Mouse (Mus musculus) ES-Bruce4 (cell line): ENCODE measurements around the gene Celf2. TPM values are rescaled to one million over a fixed set of nuclear protein-coding genes. Genes with fewer than 3 reads are reported as not detected.

Experiments
- H3K27ac ChIP-seq: 2 replicates; pipeline ENCODE4 v1.5.1; 2012; ENCODE audit warnings: low read length, inconsistent platforms; ENCODE audit not compliant: insufficient read depth
- H3K27me3 ChIP-seq: 2 replicates; pipeline ENCODE4 v1.6.1; 2012; ENCODE audit warnings: mild to moderate bottlenecking, low read length, inconsistent platforms; ENCODE audit not compliant: control insufficient read depth, poor library complexity, insufficient read depth, severe bottlenecking
- H3K36me3 ChIP-seq: 2 replicates; pipeline ENCODE4 v1.6.1; 2012; ENCODE audit warnings: inconsistent platforms, mild to moderate bottlenecking, low read length, moderate library complexity; ENCODE audit not compliant: control insufficient read depth, poor library complexity, insufficient read depth, severe bottlenecking
- H3K4me1 ChIP-seq: one replicate; pipeline ENCODE4 v1.8.1; 2011; ENCODE audit warnings: low read length; ENCODE audit not compliant: control insufficient read depth, insufficient read depth
- H3K4me3 ChIP-seq: 2 replicates; pipeline ENCODE4 v1.5.1; 2011; ENCODE audit warnings: low read depth, mild to moderate bottlenecking, low read length
- H3K9ac ChIP-seq: 2 replicates; pipeline ENCODE4 v1.6.1; 2012; ENCODE audit warnings: low read depth, mild to moderate bottlenecking, inconsistent platforms; ENCODE audit not compliant: poor library complexity, severe bottlenecking
- H3K9me3 ChIP-seq: replicated peaks from 2 replicates; pipeline ENCODE4 v1.6.1; 2012; ENCODE audit warnings: mild to moderate bottlenecking, low read length, inconsistent platforms; ENCODE audit not compliant: control insufficient read depth, poor library complexity, insufficient read depth, severe bottlenecking
- CTCF ChIP-seq: IDR thresholded peaks from one replicate; pipeline ENCODE4 v1.8.1; 2011; ENCODE audit warnings: low read depth, low read length
- EP300 ChIP-seq: IDR thresholded peaks from 2 replicates; pipeline ENCODE4 v1.6.1; 2011; ENCODE audit warnings: low read depth, low read length; ENCODE audit not compliant: insufficient read depth
- POLR2A ChIP-seq: IDR thresholded peaks from one replicate; pipeline ENCODE4 v1.8.1; 2011; ENCODE audit warnings: low read length; ENCODE audit not compliant: insufficient read depth
- polyA plus RNA-seq: library from polyadenylated mRNA; stranded (reverse); fragments of >200 nt; gene quantifications from 2 replicates; pipeline ENCODE4 v1.2.4, GENCODE M21; 2011; ENCODE audit warnings: low read depth; ENCODE audit not compliant: missing spikeins, insufficient read depth, insufficient read length

Celf2 gene
- polyA plus RNA-seq, 1 experiment, result 10.6 TPM

- H3K4me1 ChIP-seq, result no peaks in the 10 kb centered on the region
- TF ChIP-seq EP300, result no peak
- no peak for TF ChIP-seq CTCF
- TF ChIP-seq POLR2A, result no peak
- H3K9me3 ChIP-seq, result no peaks in the 10 kb centered on the region
- no peaks in the 10 kb centered on the region for H3K36me3 ChIP-seq
- no peak overlapping the region for H3K27ac ChIP-seq
- H3K27me3 ChIP-seq, result no peaks in the 10 kb centered on the region
- no peak overlapping the region for H3K9ac ChIP-seq
- no peak overlapping the region for H3K4me3 ChIP-seq
These were observed 284.9 kb downstream of the Celf2 start for GRCm38 (mm10) chr2:7224346-7225071.

- no peak overlapping the region for H3K9ac ChIP-seq
- no peak overlapping the region for H3K27ac ChIP-seq
- no peaks in the 10 kb centered on the region for H3K36me3 ChIP-seq
- H3K4me3 ChIP-seq, result no peak overlapping the region
- no peaks in the 10 kb centered on the region for H3K9me3 ChIP-seq
- H3K27me3 ChIP-seq, result no peaks in the 10 kb centered on the region
- no peaks in the 10 kb centered on the region for H3K4me1 ChIP-seq
- TF ChIP-seq EP300 (no peak), POLR2A (no peak), CTCF (no peak)
These were observed 285.8 kb downstream of the Celf2 start for GRCm38 (mm10) chr2:7223538-7223937.

GRCm38 (mm10) chr2:7222886-7223285, 286.5 kb downstream of the Celf2 start:
- H3K27ac ChIP-seq, result no peak overlapping the region
- no peak overlapping the region for H3K4me3 ChIP-seq
- TF ChIP-seq POLR2A, result no peak
- TF ChIP-seq CTCF, result no peak
- no peak for TF ChIP-seq EP300

GRCm38 (mm10) chr2:7221856-7222255, 287.5 kb downstream of the Celf2 start:
- no peaks in the 10 kb centered on the region for H3K27me3 ChIP-seq
- no peaks in the 10 kb centered on the region for H3K36me3 ChIP-seq
- H3K4me1 ChIP-seq, result no peaks in the 10 kb centered on the region
- H3K27ac ChIP-seq, result no peak overlapping the region
- H3K9me3 ChIP-seq, result no peaks in the 10 kb centered on the region
- no peak overlapping the region for H3K4me3 ChIP-seq
- no peak overlapping the region for H3K9ac ChIP-seq
- TF ChIP-seq CTCF (no peak), POLR2A (no peak), EP300 (no peak)

More at GRCm38 (mm10) chr2:7222886-7223285, 286.5 kb downstream of the Celf2 start:
- no peaks in the 10 kb centered on the region for H3K9me3 ChIP-seq
- no peaks in the 10 kb centered on the region for H3K4me1 ChIP-seq
- H3K9ac ChIP-seq, result no peak overlapping the region
- no peaks in the 10 kb centered on the region for H3K36me3 ChIP-seq
- no peaks in the 10 kb centered on the region for H3K27me3 ChIP-seq

GRCm38 (mm10) chr2:7218101-7218500, 291.3 kb downstream of the Celf2 start:
- Histone ChIP-seq H3K27ac (no peak overlapping the region), H3K9me3 (no peaks in the 10 kb centered on the region), H3K27me3 (no peaks in the 10 kb centered on the region), H3K36me3 (no peaks in the 10 kb centered on the region), H3K9ac (no peak overlapping the region), H3K4me1 (no peaks in the 10 kb centered on the region), H3K4me3 (no peak overlapping the region)
- no peak for TF ChIP-seq POLR2A
- no peak for TF ChIP-seq EP300
- no peak for TF ChIP-seq CTCF

- Histone ChIP-seq H3K4me1 (no peaks in the 10 kb centered on the region), H3K9me3 (no peaks in the 10 kb centered on the region), H3K4me3 (no peak overlapping the region), H3K27ac (no peak overlapping the region), H3K9ac (no peak overlapping the region), H3K27me3 (no peaks in the 10 kb centered on the region), H3K36me3 (no peaks in the 10 kb centered on the region)
- TF ChIP-seq CTCF (no peak), EP300 (no peak), POLR2A (no peak)
These were observed 301.5 kb downstream of the Celf2 start for GRCm38 (mm10) chr2:7207691-7208504.
